Mouse (Mus musculus) retina, postnatal 7 days (tissue): ENCODE data around the gene Fam198b.
"Not testable (repeated sequence)": the region's sequence is repeated elsewhere in the genome, so short reads cannot be mapped to it uniquely, and the experiment has no call there.

Experiments
- DNase-seq: peaks from one replicate; pipeline ENCODE4 v3.0.0-alpha.2; 2012; ENCODE audit warnings: low read depth, low spot score

Fam198b gene

GRCm38 (mm10) chr3:79925950-79926697 is 41.8 kb downstream of the Fam198b start:
- no peak for DNase-seq

GRCm38 (mm10) chr3:79927050-79927449 is 42.7 kb downstream of the Fam198b start:
- no peak for DNase-seq

- no peak for DNase-seq
These were observed 44.1 kb downstream of the Fam198b start for GRCm38 (mm10) chr3:79928409-79928808.

GRCm38 (mm10) chr3:79930141-79930744 is 45.9 kb downstream of the Fam198b start:
- no peak for DNase-seq

- DNase-seq = no peak
These were observed 51.9 kb downstream of the Fam198b start for GRCm38 (mm10) chr3:79936213-79936612.

- DNase-seq = no peak
These were observed 52.6 kb downstream of the Fam198b start for GRCm38 (mm10) chr3:79936730-79937447.

GRCm38 (mm10) chr3:79947736-79948135 is 63.4 kb downstream of the Fam198b start:
- no peak for DNase-seq

GRCm38 (mm10) chr3:79948151-79948550 is 63.8 kb downstream of the Fam198b start:
- DNase-seq = no peak

GRCm38 (mm10) chr3:79953164-79953759 is 68.9 kb downstream of the Fam198b start:
- DNase-seq = no peak

GRCm38 (mm10) chr3:79955262-79955661 is 70.9 kb downstream of the Fam198b start:
- DNase-seq = no peak

- DNase-seq = no peak
These were observed 72.5 kb downstream of the Fam198b start for GRCm38 (mm10) chr3:79956792-79957191.

GRCm38 (mm10) chr3:79957752-79958151 is 73.4 kb downstream of the Fam198b start:
- no peak for DNase-seq

- no peak for DNase-seq
These were observed 82.4 kb downstream of the Fam198b start for GRCm38 (mm10) chr3:79966709-79967108.

GRCm38 (mm10) chr3:79967346-79967745 is 83.0 kb downstream of the Fam198b start:
- no peak for DNase-seq

- DNase-seq = no peak
These were observed 84.1 kb downstream of the Fam198b start for GRCm38 (mm10) chr3:79968426-79968825.

GRCm38 (mm10) chr3:79969536-79969935 is 85.2 kb downstream of the Fam198b start:
- not testable (repeated sequence) for DNase-seq

GRCm38 (mm10) chr3:79970070-79970469 is 85.7 kb downstream of the Fam198b start:
- no peak for DNase-seq

- DNase-seq = no peak
These were observed 86.2 kb downstream of the Fam198b start for GRCm38 (mm10) chr3:79970498-79970897.

GRCm38 (mm10) chr3:79971542-79971941 is 87.2 kb downstream of the Fam198b start:
- DNase-seq = no peak

GRCm38 (mm10) chr3:79976786-79977185 is 92.5 kb downstream of the Fam198b start:
- no peak for DNase-seq

GRCm38 (mm10) chr3:79977656-79978450 is 93.5 kb downstream of the Fam198b start:
- no peak for DNase-seq
